Mouse (Mus musculus) heart, embryonic 13.5 days (tissue): Measurements from ENCODE around the gene Filip1. TPM values are rescaled to one million over a fixed set of nuclear protein-coding genes. Genes with fewer than 3 reads are reported as not detected.
A peak's percentile ranks its signal among the peaks of the same experiment; 100 is the strongest.

ENCODE experiments used
- ATAC-seq: fragments of 200-750 bp; cut with Nextera tagmentation; 2 replicates; pipeline ENCODE4 v1.8.0; 2017; ENCODE audit warnings: moderate TSS enrichment; ENCODE audit not compliant: insufficient number of reproducible peaks, low FRiP score, low TSS enrichment; ENCODE audit errors: extremely low read depth
- H3K27ac ChIP-seq: fragments of 300-500 bp; sonication (generic); replicated peaks from 2 replicates; pipeline ENCODE4 v1.5.1; 2015; ENCODE audit warnings: moderate library complexity, mild to moderate bottlenecking, inconsistent platforms
- H3K27me3 ChIP-seq: fragments of 300-500 bp; sonication (generic); replicated peaks from 2 replicates; pipeline ENCODE4 v1.6.1; 2015; ENCODE audit warnings: mild to moderate bottlenecking, inconsistent platforms
- H3K36me3 ChIP-seq: fragments of 300-500 bp; sonication (generic); 2 replicates; pipeline ENCODE4 v1.6.1; 2015; ENCODE audit warnings: mild to moderate bottlenecking, inconsistent platforms
- H3K4me1 ChIP-seq: fragments of 300-500 bp; sonication (generic); 2 replicates; pipeline ENCODE4 v1.6.1; 2015; ENCODE audit warnings: inconsistent platforms
- H3K4me2 ChIP-seq: fragments of 300-500 bp; sonication (generic); 2 replicates; pipeline ENCODE4 v1.6.1; 2015; ENCODE audit warnings: inconsistent platforms, mild to moderate bottlenecking, moderate library complexity
- H3K4me3 ChIP-seq: fragments of 300-500 bp; sonication (generic); 2 replicates; pipeline ENCODE4 v1.5.1; 2015; ENCODE audit warnings: moderate library complexity, mild to moderate bottlenecking, inconsistent platforms
- H3K9ac ChIP-seq: fragments of 300-500 bp; sonication (generic); 2 replicates; pipeline ENCODE4 v1.6.1; 2015; ENCODE audit warnings: inconsistent platforms, mild to moderate bottlenecking, moderate library complexity
- H3K9me3 ChIP-seq: fragments of 300-500 bp; sonication (generic); 2 replicates; pipeline ENCODE4 v1.6.1; 2016; ENCODE audit warnings: inconsistent platforms
- WGBS: fragments of 180-500 bp; shearing (Covaris S2); methylation state at CpG from one replicate; pipeline ENCODE4 v1.1.7; 2015; ENCODE audit warnings: mixed read lengths; 5-methylcytosine and 5-hydroxymethylcytosine counted together
- polyA plus RNA-seq: library from polyadenylated mRNA; unstranded; fragments of >200 nt; fragmentation: Nextera tagmentation; extraction: Ambion mirVana; gene quantifications from 2 replicates; pipeline ENCODE4 v1.2.1, GENCODE M21; 2015

Gene Filip1
- polyA plus RNA-seq, 1 experiment from 2014 or later: 27.3 TPM

DNA sequence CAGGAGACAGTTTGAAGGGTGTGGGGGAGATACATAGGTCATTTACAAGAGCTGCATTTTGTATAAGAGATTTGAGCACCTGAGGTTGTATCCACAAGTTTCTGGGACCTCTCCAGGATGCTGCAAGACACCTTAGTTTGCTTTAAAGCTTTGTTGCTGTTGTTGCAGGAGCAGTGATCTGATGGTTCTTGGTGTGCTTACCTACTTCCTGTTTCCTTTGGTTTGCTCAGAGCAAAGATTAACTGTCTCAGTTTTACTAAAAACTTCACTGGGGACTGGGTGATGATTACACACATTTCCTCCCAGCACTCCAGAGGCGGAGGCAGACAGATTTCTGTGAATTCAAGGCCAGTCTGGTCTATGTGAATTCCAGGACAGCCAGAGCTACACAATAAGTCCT lies 217.6 kb downstream of the Filip1 start:
- ATAC-seq: no peak
- Histone ChIP-seq H3K27me3 (no peaks in the 10 kb centered on the region), H3K4me3 (no peak overlapping the region), H3K9me3 (no peaks in the 10 kb centered on the region), H3K9ac (no peak overlapping the region), H3K4me1 (peaks cover 20% of the 10 kb centered on the region), H3K36me3 (no peaks in the 10 kb centered on the region), H3K4me2 (no peak overlapping the region), H3K27ac (no peak overlapping the region)
- WGBS: 73% methylated on average over 1 of the region's 1 CpGs

DNA sequence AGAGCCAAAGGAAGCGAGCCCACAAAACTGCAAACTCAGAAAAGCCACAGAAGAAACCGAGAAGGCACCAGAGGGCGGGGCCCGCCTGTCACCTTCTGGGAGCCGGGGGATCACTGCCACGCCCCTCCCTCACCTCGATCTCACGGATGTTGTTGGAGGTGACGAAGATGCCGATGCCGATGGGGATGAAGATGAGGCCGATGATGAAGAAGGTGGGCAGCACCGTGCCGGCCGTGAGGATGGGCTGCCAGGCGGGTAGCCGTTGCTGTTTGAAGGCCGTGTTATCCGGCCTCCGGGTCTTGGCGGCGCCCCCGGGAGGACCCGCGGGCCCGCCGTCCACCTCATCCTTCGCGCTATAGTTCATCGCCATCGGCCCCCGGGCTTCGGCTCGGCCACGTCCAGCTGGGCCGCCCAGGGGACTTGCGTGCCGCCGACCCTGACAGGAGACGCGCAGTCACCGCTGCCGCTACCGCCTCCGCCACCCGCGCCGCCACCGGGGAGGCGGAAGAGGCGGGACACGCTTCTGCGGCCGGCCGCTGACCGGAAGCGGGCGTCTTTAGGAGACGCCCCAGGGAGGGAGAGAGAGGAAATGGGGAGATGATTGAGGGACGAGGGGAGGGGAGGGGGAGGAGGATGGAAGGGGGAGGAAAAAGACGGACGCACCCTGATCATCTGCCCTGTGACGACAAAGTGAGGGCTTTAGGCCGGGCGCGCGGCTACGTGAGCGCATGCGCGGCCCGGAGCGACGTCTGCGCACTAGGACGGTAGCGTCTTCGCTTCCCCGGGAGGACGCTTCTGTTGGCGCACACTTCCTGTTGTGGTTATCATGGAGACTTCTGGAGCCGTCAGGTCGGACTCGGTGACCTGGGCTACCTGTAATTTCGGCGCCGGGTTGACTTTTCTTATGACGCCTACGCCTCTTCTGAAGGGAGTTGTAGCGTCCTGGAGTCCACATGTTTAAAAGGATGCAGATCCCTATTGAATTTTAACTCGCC lies 219.5 kb downstream of the Filip1 start, which contains the start of gene Tmem30a:
Tmem30a (minus strand) TSS at position 667 of the 995 bp plus-strand sequence.
- Histone ChIP-seq H3K9ac (peak within 1 kb of the TSS; percentile 87), H3K36me3 (no peaks in the 10 kb centered on the region), H3K4me3 (peak within 1 kb of the TSS; percentile 73), H3K27me3 (no peaks in the 10 kb centered on the region), H3K27ac (peak within 1 kb of the TSS; percentile 86), H3K4me2 (peak within 1 kb of the TSS; percentile 81), H3K9me3 (no peaks in the 10 kb centered on the region), H3K4me1 (peaks cover 27% of the 10 kb centered on the region)
- WGBS: under 1% methylated on average over 91 of the region's 91 CpGs
- ATAC-seq: peak; percentile 90

DNA sequence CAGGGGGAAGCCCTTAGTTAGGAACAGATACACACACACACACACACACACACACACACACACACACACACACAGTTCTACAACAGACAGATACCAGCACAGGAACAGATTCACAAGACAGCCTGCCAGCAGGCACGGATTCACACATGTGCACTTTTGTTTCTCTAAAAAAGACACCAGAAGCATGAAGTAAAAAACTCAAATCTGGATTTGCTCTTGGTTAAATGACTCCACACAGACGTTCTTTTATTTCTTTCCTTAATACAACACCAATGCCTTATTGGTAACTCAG lies 226.9 kb downstream of the Filip1 start:
- H3K9me3 ChIP-seq: no peaks in the 10 kb centered on the region
- H3K27ac ChIP-seq: no peak overlapping the region
- no peak overlapping the region for H3K9ac ChIP-seq
- no peaks in the 10 kb centered on the region for H3K27me3 ChIP-seq
- no peak for ATAC-seq
- H3K36me3 ChIP-seq: peaks cover 2% of the 10 kb centered on the region; the same call in 1 of the 2 replicates
- peaks cover 21% of the 10 kb centered on the region for H3K4me1 ChIP-seq
- no peak overlapping the region for H3K4me2 ChIP-seq
- H3K4me3 ChIP-seq: no peak overlapping the region
- WGBS: 72% methylated on average over 2 of the region's 2 CpGs

- H3K27me3 ChIP-seq: no peaks in the 10 kb centered on the region
- WGBS: 87% methylated on average over 2 of the region's 2 CpGs
- ATAC-seq: no peak
- no peak overlapping the region for H3K4me3 ChIP-seq
- H3K36me3 ChIP-seq: peaks cover 2% of the 10 kb centered on the region; the same call in 1 of the 2 replicates
- H3K4me1 ChIP-seq: peaks cover 19% of the 10 kb centered on the region
- H3K4me2 ChIP-seq: no peak overlapping the region
- no peak overlapping the region for H3K9ac ChIP-seq
- no peaks in the 10 kb centered on the region for H3K9me3 ChIP-seq
- no peak overlapping the region for H3K27ac ChIP-seq
Observed at GRCm38 (mm10) chr9:79784934-79785793, 227.5 kb downstream of the Filip1 start.

DNA sequence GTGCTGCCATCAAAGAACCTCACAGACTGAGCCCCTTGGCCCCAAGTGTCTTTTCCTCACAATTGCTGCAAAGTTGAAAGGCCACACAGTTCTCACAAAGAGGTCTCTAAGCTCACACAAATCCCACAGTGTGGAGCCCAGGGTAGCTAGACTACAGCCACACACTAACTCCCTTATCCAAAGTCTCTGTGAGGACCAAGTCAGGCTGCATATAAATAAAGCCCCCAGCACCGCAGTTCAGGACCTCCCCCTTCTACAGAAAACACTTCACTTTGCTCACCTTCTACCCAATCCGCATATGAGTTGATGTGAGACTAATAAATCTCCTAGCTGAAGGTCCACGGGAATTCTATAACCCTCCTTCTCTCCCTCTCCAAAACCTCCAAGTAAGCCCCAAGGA lies 228.2 kb downstream of the Filip1 start:
- H3K27ac ChIP-seq: no peak overlapping the region
- no peak for ATAC-seq
- H3K4me1 ChIP-seq: peaks cover 15% of the 10 kb centered on the region
- H3K27me3 ChIP-seq: no peaks in the 10 kb centered on the region
- 66% methylated on average over 3 of the region's 3 CpGs for WGBS
- H3K36me3 ChIP-seq: peaks cover 2% of the 10 kb centered on the region; the same call in 1 of the 2 replicates
- no peak overlapping the region for H3K9ac ChIP-seq
- H3K9me3 ChIP-seq: no peaks in the 10 kb centered on the region
- H3K4me2 ChIP-seq: no peak overlapping the region
- H3K4me3 ChIP-seq: no peak overlapping the region

GRCm38 (mm10) chr9:79779354-79779753 lies 233.3 kb downstream of the Filip1 start:
- Histone ChIP-seq H3K9me3 (no peaks in the 10 kb centered on the region), H3K27me3 (no peaks in the 10 kb centered on the region), H3K27ac (no peak overlapping the region), H3K4me3 (no peak overlapping the region), H3K36me3 (peaks cover 15% of the 10 kb centered on the region), H3K4me1 (no peaks in the 10 kb centered on the region), H3K4me2 (no peak overlapping the region), H3K9ac (no peak overlapping the region)
- 65% methylated on average over 2 of the region's 2 CpGs for WGBS
- ATAC-seq: no peak

- Histone ChIP-seq H3K4me1 (no peaks in the 10 kb centered on the region), H3K9me3 (no peaks in the 10 kb centered on the region), H3K4me2 (no peak overlapping the region), H3K4me3 (no peak overlapping the region), H3K27ac (no peak overlapping the region), H3K9ac (no peak overlapping the region), H3K36me3 (peaks cover 25% of the 10 kb centered on the region), H3K27me3 (no peaks in the 10 kb centered on the region)
- WGBS: 83% methylated on average over 5 of the region's 5 CpGs
- no peak for ATAC-seq
Observed at GRCm38 (mm10) chr9:79766991-79767545, 245.6 kb downstream of the Filip1 start.

GRCm38 (mm10) chr9:79765329-79765728 lies 247.3 kb downstream of the Filip1 start:
- Histone ChIP-seq H3K4me1 (peaks cover 3% of the 10 kb centered on the region; the same call in 1 of the 2 replicates), H3K4me3 (no peak overlapping the region), H3K27me3 (no peaks in the 10 kb centered on the region), H3K27ac (no peak overlapping the region), H3K4me2 (no peak overlapping the region), H3K9ac (no peak overlapping the region), H3K9me3 (no peaks in the 10 kb centered on the region), H3K36me3 (peaks cover 10% of the 10 kb centered on the region)
- 77% methylated on average over 4 of the region's 4 CpGs for WGBS
- ATAC-seq: no peak

Other genes starting within 250 kb of the Filip1 start
- gene Tmem30a, start 219.3 kb downstream of the Filip1 start, polyA plus RNA-seq: 80.0 and 86.2 TPM in 2 replicates
- 32.4 and 32.6 TPM in 2 replicates for gene Senp6, start 54.1 kb upstream of the Filip1 start, polyA plus RNA-seq
- gene Myo6, start 152.2 kb upstream of the Filip1 start, polyA plus RNA-seq: 10.1 TPM in 2 replicates